Mouse (Mus musculus) testis, postnatal 14 days (tissue): ENCODE results near the gene Rps6ka5.
A peak's percentile ranks its signal among the peaks of the same experiment; 100 is the strongest.

Experiments
- DNase-seq: peaks from one replicate; pipeline ENCODE4 v3.0.0; 2021; ENCODE audit warnings: low spot score

Gene Rps6ka5

DNA sequence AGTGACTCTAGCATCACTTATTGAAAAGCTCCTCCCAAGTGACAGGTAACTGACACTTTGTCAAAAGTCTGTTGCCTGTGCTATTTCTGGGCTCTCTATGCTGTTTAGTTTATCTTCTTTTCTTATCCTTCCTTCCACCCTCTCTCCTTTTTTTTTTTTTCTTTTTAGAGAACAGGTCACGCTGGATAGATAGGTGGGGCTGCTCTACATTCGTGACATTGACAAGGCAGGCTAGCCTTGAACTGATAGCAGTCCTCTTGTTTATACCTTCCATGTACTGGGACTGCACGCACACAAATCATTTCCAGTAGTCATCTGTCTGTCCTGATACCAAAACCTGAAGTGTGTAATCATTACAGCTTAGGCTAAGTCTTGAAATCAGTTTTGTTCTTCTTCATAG, 132.1 kb downstream of the Rps6ka5 start:
- DNase-seq = no peak

DNA sequence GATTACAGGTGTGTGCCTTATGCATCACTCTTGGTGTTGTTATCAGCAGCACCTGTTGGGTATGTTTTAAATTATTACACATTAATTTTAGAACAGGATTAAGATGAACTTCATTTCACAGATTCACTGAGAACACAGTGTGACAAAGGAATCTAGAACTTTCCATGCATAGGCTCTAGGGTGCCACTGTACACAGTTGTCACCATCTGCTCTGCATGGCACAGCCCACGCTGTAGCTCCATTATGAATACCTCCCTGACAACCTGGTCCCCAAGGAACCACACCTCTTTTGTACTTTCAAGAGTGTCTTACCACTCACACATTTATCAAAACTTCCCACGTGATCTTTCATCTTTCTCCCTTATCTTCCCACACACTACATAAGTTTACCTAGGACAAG, 140.2 kb downstream of the Rps6ka5 start:
- DNase-seq = no peak

DNA sequence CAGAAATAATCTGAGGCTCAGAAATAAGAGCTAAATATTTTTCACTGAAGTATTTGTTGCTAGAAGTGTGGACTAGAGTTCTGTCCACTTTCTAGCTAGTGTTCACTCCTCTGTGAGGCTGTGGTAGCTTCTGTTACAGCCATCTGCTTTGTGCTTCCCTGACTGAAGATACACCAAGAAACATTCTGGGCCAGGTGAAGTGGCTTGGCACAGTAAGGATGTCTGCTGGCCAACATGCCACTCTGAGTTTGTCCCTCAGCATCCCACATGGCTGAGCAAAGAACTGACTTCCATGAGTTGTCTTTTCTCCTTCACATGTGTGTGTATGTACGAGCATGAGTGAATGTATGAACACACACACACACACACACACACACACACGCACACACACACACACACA, 147.6 kb downstream of the Rps6ka5 start:
- no peak for DNase-seq

DNA sequence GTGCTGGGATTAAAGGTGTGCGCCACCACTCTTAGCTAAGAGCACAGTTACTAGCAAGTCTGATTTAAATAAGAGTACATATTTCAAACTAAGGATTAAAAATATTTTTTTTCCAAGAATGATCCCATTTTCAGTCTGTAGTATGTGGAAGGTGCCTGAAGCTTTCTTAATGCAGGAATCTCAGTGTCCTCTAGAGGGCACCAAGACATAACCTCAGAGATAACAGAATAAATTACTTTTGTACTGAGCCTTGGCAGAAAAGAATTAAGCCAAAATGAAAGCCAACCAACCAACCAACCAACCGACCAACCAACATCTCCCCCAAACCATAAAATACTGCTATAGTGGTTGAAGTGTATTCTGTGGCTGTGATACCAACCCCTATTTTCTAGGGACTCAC, 148.5 kb downstream of the Rps6ka5 start:
- DNase-seq = no peak

DNA sequence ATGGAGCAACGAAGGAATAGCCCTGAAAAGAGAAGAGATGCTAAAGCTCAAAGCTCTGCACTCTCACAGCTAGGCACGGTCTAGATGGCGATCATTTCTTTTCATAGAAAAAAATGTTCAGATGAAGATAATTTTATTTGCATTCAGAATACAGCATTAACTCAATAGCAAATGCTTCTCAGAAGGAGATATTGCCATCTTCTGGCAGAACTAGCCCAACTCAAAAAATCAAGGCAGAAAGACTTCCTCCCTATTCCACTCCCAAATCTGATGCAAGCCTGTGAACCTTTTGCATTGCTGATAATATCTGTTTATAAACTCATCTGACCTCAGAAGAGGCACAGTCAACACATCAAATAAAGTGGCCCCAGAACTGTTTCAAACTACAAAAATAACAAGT, 151.0 kb downstream of the Rps6ka5 start:
- DNase-seq = no peak

DNA sequence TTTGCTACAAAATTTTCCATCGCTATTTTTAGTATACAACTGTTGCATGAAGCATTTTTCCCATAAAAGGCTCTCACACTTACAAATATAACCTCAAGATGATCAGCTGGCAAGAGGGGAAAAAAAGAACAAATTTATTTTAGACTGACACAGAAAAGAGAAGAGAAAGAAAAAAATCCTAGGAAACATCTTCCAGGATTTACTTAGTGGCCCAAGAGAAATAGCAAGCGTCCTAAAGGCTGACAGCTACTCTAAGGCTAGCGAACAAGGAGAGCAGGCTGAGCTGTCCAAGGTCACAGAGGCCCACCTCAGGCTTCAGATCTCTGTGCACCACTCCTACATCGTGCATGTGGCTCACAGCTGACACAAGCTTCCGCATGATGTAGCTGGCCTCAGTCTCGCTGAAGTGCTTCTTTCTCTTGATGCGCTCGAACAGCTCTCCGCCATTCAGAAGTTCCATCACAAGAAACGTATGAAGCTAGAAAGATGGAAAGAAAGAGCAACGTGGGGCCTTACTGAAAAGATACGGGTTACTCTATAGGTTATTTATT, 156.2 kb downstream of the Rps6ka5 start:
- DNase-seq = no peak

DNA sequence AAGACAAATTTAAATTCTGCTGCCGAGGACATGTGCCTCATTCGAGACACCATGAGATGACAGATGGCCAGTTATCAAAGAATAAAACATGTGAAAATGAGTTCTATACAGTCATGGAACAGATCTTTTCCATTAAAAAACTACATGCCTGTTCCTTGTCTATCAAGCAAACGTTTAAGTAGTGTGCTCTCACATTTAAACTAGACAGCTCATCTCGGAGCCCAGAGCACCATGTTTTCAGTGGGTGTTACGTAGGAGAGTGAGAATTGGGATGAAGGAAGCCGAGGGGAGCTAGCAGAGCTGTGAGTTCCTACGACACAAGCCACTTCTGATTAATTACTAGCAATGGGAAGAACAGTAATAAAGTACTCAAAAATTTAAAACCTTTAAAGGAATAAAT, 158.0 kb downstream of the Rps6ka5 start:
- no peak for DNase-seq

DNA sequence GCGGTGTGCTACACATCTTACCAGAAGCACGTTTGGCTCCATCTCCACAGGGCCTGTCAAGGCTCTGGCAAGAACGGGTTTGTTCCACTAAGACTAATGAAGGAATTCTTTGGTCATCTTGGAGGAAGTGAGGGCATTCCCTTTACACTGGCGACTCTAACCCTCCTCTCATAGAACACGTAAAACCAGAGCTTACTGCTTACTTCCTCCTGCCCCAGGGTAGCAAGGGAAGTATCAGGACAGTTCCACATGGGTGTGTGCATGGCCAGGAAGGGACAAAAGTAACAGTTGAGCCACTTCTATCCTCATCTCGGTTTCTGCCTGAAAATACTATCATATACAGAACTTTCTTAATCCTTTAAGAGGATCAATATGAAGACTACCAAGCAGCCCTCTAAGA, 158.7 kb downstream of the Rps6ka5 start:
- DNase-seq = no peak

DNA sequence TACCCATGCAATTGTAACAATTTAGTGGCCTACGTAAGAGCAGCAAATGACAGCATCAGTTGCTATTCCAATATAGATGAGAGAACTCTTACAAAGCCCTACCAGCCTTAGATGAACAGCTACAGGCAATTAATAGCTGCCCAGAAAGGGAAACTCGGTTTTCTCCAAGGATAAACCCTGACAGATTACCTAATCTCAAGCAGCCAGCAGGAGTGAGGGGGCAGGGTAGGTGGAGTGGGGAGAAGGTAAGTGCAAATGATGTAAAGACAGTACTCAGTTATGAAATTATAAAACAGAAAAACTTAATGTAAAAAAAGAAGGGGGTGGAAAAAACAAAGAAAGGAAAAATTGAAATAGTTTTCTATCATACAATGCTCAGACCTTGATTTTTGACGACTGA, 159.2 kb downstream of the Rps6ka5 start:
- no peak for DNase-seq

DNA sequence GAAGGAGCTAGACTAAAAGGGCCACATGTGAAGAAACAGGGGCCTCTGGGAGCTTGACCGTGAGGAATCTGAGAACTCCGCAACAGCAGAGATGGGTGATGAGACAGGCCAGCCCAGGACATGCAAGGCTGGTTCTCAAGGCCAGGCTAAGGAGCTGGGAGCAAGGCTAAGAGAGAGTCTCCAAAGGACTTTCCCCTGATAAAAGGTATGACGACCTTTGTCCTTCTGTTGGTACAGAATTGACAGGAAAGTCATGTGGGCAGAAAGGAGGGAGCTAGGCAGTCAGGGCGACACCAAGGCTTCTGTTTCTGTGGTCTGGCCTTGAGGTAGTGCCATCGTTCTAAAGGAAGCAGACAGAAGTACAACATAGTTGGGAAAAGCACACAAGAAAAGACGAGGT, 173.1 kb downstream of the Rps6ka5 start:
- DNase-seq = no peak

DNA sequence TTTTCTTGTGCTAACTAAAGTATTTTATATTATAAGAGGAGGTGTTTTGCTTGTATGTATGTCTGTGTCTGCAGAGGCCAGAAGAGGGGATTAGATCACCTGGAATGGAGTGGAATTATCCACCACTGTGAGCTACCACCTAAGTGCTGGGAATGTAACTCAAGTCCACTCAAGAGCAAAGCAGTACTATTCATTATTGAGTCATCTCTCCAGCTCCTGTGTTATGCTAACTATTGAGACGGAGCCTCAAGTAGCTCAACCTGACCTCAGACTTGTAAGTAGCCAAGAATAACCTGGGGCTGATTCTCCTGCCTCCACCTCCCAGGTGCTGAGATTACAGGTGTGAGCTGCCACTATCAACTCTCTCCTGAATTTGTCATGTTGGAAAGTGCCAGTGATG, 174.8 kb downstream of the Rps6ka5 start:
- DNase-seq = no peak

DNA sequence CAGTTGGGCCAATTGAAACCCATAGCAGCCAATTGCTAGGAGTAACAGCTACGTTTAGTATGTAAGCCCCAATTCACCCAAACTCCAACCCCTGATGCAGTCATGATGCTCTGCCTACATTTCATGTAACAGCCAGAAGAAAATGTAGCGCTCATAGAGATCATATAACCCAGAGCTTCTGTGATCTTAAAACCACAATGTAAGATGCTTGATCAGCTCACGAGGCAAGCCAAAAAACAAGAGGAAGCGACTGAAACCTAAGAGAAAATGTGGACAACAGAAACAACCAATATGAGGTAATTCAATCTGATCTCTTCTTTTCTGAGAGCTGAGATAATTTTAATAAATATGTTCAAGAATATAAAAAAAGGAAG, 182.6 kb downstream of the Rps6ka5 start:
- DNase-seq = no peak

DNA sequence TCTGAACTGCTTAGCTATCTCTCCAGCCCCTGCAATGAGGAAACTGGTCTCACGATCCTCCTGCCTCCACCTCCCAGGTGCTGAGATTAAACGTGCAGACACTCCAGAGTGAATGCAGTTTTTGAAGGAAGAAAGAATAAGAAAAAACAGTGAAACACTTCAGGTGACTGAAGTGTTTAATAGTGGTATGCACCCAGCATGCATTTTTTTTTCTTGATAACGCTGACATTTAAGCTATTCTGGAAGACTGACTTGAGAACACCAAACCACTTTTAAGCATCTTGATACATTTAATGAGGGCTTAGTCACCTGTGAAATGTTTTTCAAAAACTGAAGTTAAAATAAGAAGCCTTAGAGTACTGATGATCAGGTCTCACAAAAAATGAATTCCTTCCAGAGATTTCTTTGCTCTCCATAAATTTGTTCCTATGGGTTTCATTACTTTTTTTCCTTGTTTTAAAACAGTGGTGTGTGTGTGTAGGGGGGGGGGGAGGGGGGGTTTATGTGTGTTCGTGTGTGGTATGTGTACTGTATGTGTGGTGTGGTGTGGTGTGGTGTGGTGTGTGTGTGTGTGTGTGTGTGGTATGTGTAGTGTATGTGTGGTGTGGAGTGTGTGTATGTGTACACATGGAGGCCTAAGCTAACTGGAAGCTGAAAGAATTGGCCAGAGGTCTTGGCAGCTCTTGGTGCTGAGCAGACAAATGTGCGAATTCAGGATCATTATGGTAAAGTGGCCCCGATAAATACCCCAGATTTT, 183.2 kb downstream of the Rps6ka5 start:
- no peak for DNase-seq

DNA sequence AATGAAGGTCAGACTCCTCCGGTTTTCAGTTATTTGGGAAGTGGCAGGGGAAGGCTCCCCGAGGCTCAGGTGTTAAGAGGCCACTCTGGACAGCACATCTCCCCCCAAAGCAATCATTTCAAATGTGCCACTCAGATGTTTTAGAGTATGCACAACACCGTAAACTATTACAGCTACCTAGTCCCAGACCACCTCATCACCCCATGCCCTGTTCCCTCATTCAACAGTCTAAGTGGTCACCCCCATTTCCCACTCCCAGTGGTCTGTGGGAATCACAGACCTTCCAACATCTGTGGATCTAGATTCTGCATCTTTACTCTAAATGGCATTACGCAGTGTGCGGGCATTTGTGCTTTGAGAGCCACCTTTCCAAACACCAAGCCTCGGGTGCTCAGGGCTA, 184.3 kb downstream of the Rps6ka5 start:
- no peak for DNase-seq

DNA sequence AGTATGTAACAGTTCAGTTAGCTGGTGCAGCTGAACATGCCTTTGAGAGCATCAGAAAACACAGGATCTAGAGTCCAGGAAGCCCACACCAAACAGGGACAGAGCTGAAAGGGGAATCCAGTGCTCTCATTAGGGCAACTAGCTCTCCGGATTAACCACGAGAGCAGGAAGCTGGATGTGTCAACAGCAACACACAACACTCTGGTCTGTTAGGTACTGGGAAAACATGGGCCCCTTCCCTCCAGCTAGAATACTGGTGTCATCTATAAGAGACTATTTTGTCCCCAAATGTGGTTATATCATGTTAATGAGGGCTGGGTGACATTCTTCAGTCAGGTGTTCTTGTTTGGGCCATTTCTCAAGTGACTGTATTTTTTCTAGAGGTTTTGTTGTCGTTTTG, 184.7 kb downstream of the Rps6ka5 start:
- DNase-seq = no peak

DNA sequence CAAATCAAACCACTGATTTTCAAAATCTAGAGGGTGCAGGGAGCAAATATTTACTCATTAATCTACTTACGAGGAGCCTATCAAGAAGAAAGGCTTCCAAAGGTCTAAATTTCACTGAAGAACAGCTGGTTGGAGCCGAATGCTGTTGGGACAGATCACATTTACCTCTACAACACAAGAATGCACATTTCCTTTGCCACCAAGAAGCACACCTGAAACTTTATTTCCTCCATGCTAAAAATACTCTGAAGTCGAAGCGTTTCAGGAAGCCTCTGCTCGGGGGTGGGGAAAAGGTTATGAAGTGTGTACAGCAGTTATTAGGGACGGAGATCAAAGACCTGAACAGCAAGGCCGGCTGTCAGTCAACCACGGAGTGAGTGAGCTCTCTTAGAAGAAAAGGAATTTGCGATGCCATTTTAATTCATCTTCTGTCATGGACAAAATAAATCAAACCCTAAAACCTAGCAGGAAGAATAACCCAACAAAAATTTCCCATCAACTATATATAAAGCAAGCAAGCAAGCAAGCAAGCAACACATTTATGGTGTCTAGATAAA, 187.5 kb downstream of the Rps6ka5 start:
- no peak for DNase-seq

DNA sequence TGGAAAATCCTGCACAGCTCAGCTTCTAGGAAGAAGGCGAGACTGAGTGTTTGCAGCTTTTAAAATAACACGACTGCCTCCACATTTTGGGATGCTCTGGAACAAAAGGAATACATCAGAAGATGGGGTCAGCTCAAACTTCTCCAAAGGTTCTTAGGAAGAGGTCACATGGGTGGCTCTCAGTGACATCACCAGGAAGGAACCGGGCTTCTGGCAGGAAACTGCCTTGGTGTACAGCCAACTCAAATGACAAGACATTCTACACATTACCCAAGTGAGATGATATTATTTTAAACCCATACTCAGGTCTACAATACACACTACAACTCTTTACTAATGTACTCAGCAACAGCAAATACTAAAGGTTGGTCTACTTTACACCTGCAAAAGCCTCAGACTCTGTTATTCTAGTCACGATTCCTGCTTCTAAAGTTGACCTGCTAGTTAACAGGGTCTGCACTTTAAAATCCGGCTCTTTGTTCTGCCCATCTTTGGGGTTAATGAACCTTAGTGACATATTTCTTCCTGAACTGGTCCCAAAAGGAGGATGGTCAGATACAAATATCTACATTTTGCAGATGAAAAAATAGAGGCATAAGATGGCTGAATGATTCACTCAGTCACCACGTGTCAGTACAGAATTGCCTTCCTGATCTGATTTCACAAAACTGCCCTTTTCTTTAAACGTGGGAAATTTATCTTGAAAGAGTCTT, 188.2 kb downstream of the Rps6ka5 start:
- DNase-seq = no peak

DNA sequence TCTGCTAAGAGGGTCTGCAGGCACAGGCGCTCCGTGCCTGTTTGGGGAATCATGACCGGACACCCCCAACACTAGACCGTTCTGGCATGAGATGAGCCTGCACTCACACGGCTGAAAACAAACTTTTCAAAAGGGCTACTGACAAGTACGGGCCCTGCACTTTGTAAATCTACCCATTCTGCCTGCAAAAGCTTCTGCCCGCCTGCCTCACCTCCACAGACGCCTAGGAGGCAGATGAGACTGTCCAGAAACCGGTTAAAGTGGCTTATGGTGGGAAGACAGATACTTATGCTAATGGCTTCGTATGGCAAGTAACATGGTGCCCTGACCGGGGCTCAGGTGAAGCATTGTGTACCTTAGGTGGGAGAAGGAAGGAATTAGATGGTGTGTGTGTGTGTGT, 189.7 kb downstream of the Rps6ka5 start:
- DNase-seq = no peak

DNA sequence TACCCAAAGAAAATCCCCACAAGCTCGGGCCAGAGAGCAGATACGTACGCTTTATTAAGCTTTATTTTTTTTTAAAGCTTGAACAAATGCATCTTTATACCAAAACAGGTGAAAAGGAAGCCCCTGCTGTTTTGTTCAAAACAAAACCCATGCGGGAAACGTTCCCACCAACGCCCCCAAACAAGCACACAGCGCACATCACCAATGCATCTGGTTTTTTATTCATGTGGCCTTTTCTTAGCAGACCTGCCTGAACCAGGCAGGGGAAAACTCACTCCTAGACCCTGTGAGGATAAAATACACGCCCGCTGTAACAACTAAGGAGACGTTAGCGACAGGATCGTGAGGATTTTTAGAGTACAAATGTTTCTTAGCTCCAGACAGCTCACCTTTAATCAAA, 191.8 kb downstream of the Rps6ka5 start:
- DNase-seq = no peak

DNA sequence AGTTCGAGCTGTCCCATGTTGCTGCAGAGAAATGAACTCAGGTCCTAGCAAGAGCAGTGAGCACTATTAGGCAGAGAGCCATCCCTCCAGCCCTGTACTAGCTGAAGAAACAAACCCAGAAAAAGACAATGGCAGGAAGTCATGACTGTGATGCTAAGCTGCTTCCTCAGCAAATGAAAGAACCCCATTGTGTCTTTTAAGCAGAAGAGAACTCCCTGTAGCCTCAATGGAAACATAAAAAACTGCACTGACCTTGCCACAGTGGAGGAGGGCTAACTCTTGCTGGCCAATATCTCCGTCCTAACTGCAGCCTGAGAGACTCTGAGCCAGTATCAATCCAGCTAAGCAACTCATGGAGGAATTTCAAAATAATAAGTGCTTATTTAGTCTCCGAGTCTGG, 192.8 kb downstream of the Rps6ka5 start:
- peak; percentile 59 for DNase-seq

DNA sequence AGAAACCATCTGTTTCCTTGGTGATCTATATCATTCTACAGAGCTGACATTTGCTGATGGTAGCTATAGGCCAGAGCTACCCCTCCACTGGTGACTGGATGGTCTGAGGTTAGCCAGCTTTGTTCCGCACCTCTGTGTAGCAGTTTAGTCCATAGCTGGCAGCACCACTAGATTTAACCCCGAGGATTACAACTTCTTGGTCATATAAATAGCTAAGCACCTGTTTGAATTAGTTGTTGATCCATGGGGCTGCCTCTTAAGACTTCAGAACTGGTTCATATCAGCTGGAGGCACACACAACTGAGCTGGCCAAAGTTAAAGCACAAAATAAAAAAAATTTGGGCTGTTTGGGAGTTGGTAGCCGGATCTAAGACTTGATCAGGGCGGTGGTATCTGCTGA, 193.6 kb downstream of the Rps6ka5 start:
- no peak for DNase-seq

DNA sequence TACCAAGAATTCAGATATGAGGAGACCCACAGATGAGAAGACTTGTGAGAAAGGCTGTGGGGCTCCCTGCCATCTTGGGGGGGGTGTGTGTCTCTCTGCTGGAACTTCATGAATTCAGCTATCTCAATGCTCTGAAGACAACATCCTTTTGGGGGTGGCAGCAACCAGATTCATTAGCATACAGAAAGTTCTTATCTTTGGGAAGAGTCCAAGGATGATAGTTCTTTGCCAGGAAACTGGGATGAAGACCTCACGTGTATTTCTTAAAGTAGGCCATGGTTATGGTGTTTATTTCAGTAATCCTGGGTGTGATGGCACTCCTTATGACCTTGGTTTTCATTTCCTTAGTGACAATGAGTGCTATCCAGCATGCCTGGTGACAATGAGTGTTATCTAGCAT, 195.0 kb downstream of the Rps6ka5 start:
- no peak for DNase-seq

DNA sequence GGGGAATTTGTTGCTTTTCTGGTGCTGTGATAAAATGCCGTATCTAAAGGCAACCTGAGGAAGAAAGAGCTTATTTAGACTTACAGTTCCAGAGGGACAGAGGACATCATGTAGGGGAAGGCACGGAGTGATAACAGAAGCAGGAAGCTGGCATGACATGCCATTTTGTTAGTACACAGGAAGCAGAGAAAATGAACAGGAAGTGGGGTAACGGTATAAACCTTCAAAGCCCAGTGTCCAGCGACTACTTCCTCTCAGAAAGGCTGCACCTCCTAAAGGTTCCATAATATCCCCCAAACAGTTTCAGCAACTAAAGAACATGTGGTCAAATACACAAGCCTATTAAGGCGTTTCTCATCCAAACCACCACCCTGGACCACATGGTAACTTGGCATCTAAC, 195.9 kb downstream of the Rps6ka5 start:
- no peak for DNase-seq
